Mouse (Mus musculus) testis, adult 2 months (tissue): ENCODE results near the gene Apoe.

Experiments
- CTCF ChIP-seq: fragments of 200-500 bp; IDR thresholded peaks from 2 replicates; pipeline ENCODE4 v1.5.1; 2012; ENCODE audit warnings: low read depth, mild to moderate bottlenecking, inconsistent platforms, low read length, moderate library complexity; ENCODE audit not compliant: control insufficient read depth, insufficient read depth, insufficient replicate concordance
- POLR2A ChIP-seq: fragments of 200-500 bp; IDR thresholded peaks from 2 replicates; pipeline ENCODE4 v1.6.1; 2012; ENCODE audit warnings: low read depth, mild to moderate bottlenecking, inconsistent platforms, low read length, moderate library complexity; ENCODE audit not compliant: control insufficient read depth

DNA sequence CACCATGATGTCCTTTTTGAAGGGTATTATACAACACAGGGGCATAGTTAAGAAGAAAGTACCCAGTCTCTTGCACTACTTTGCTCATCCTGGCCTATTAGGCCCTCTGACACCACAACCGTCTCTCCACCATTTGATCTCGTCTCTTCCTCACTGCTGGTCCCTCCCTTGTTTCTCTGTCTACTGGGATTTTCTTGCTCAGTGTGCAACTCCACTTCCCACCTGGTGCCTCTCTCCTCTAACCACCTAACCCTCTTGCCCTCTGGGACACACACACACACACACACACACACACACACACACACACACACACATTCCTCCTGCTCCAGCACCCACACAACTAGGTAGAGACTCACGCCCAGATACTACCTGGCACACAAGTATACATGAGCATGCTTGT, 20.1 kb downstream of the Apoe start:
- no peak for TF ChIP-seq CTCF
- no peak for TF ChIP-seq POLR2A
